Mouse (Mus musculus) brown adipose tissue, adult 24 weeks (tissue): ENCODE measurements at regions not wholly inside any gene's neighbourhood (a gene's known extent, or its start where the extent isn't known, plus 50 kb on each side); places are given as distances from the start of the nearest gene placed in this dataset.

Experiments
- H3K27ac ChIP-seq: fragments of 200-500 bp; replicated peaks from 2 replicates; pipeline ENCODE4 v1.5.1; 2012; ENCODE audit warnings: low read depth, mild to moderate bottlenecking, low read length
- H3K4me1 ChIP-seq: fragments of 200-500 bp; 2 replicates; pipeline ENCODE4 v1.6.1; 2012; ENCODE audit warnings: low read length, mixed read lengths; ENCODE audit not compliant: control insufficient read depth, insufficient read depth, insufficient read length
- H3K4me3 ChIP-seq: fragments of 200-500 bp; 2 replicates; pipeline ENCODE4 v1.5.1; 2012; ENCODE audit warnings: low read depth, mild to moderate bottlenecking, low read length, moderate library complexity; ENCODE audit not compliant: insufficient read depth

DNA sequence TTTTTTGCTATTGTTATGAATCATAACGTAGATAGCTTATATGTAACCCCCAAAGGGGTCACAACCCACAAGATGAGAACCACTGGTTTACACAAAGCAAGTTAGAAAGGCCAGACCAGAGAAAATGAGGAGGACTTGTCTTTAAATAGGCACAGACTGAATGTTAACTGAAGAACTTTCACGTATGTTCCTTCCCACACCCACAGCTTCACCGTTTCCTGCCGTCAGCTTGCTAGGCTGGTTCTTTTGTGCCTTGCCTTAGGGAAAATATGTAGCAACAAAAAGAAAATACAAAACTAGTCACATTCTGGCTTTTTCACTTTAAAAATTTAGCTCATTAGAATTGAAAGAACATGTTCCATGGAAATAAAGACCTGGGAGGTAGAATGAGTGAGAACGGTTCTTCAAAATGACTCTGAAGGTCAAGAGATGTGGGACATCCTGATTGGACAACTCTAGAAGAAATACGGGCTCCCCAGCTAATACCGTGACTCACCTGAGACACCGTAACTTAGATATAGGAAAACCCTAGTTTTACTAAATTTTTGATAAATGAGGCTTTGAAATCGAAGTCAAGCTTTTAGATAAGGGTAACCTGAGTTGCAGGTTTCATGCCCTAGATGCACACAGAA lies 57.2 kb upstream of the Gm47985 start:
- H3K4me1 ChIP-seq, result peaks cover 2% of the 10 kb centered on the region
- H3K27ac ChIP-seq, result no peak overlapping the region
- no peak overlapping the region for H3K4me3 ChIP-seq

DNA sequence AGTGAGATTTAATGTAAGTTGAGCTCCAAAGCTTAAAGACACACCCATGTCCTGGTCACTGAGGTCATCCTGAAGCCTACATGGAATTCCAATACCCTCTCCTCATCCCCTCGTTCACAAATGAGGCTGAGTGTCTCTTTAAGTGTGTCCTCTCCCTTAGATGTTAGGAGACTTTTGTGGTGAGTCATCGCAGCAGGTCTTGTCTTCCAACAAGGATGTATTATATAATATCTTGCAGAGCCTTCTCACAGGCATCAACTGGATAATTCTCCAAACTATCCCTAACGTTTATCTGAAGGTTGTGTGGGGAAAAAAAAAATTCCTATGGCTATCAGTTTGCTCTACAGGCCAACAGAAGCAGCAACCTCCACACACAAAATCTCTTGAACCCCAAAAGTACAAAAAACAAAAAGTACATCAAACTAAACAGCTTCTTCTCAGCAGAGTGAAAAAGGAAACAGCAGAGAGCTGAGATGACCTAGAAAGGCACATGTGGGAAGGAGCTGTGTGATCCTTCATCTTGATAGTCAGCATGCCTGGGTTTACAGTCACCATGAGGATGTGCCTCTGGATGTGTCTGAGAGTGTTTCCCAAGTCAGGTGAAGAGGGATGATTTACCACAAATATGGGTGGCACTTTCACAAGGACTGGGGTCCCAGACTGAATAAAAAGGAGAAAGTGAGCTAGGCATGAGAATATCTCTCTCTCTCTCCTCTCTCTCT lies 56.4 kb upstream of the Gm47985 start:
- Histone ChIP-seq H3K4me1 (peaks cover 2% of the 10 kb centered on the region), H3K4me3 (no peak overlapping the region), H3K27ac (peak overlapping the region; percentile 44)

DNA sequence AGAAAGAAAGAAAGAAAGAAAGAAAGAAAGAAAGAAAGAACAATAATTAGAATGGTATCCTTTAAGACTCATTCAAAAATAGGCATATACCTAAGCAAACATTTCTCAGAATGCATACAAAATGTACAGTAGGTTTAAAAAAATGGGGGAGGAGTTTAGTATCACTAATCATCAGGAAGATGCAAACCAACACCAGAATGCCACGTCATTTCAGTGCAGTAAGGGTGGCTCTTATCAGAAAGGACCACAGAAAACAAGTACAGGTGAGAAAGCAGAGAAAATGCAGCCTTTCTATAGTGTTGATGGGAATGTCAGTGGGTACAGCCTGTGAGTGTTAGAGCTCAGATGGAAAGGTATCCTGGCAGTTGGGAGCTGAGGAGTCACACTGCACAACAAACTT lies 55.6 kb upstream of the Gm47985 start:
- H3K27ac ChIP-seq, result no peak overlapping the region; the same call in 1 of the 2 replicates
- H3K4me1 ChIP-seq, result peaks cover 2% of the 10 kb centered on the region

DNA sequence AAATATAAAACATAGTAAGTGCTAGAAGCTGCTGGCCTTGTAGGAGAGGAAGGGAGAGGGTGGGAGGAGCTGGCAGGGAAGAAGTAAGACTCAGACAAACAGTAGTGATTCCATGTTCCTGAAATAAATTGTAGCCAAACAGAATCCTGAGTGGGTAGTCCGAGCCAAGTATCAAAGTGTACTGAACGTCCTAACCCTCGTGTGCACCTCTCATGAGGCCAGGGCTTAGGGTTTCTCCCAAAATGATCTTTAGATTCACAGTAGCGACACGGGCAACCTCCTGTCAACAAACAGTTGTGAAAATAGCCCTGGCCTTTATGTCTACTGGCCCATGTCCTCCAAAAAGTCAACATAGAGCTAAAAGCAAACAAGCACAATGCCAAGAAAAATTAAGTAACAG lies 54.3 kb upstream of the Gm47985 start:
- H3K4me1 ChIP-seq, result peaks cover 2% of the 10 kb centered on the region
- peak overlapping the region; percentile 90 for H3K27ac ChIP-seq
- H3K4me3 ChIP-seq, result no peak overlapping the region

More for the DNA sequence above, 55.6 kb upstream of the Gm47985 start:
- no peak overlapping the region for H3K4me3 ChIP-seq

DNA sequence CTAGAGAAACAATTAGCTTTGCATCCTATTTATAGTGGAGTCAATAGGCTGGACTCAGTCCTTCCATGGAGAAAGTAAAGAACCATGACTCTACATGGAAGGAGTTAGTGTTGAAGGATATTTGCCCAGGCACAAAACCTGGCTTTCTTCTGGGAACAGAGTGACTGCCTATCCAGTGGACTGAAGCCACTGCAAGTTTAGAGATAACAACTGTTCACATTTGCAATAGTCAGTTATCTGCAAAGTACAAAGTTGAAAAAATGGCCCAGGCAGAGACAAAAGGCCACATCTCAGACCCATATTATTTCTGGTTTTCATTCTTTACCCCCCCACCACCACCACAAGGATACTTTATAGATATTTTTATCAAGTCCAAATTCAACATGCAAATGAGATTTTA lies 53.4 kb upstream of the Gm47985 start:
- peaks cover 2% of the 10 kb centered on the region for H3K4me1 ChIP-seq
- no peak overlapping the region for H3K27ac ChIP-seq
- no peak overlapping the region for H3K4me3 ChIP-seq

DNA sequence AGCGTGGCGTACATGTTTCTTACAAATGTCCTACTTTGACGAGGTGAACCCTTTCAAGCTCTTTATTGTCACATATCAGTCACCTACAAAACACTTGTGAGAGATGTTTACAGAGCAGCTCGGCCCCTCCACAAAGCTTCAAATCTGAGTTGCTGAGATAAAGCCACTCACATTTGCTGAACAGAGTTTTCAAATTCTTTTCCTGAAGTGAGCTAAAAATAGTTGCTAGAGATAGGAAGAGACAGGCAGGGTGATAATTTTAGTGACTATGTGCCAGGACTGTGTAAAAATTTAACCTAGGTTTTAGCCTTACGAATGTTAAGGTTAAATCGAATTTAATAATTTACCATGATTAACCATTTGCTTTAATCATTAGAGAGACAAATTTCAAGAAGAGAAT lies 52.3 kb upstream of the Gm47985 start:
- Histone ChIP-seq H3K4me1 (peaks cover 2% of the 10 kb centered on the region), H3K27ac (no peak overlapping the region), H3K4me3 (no peak overlapping the region)

DNA sequence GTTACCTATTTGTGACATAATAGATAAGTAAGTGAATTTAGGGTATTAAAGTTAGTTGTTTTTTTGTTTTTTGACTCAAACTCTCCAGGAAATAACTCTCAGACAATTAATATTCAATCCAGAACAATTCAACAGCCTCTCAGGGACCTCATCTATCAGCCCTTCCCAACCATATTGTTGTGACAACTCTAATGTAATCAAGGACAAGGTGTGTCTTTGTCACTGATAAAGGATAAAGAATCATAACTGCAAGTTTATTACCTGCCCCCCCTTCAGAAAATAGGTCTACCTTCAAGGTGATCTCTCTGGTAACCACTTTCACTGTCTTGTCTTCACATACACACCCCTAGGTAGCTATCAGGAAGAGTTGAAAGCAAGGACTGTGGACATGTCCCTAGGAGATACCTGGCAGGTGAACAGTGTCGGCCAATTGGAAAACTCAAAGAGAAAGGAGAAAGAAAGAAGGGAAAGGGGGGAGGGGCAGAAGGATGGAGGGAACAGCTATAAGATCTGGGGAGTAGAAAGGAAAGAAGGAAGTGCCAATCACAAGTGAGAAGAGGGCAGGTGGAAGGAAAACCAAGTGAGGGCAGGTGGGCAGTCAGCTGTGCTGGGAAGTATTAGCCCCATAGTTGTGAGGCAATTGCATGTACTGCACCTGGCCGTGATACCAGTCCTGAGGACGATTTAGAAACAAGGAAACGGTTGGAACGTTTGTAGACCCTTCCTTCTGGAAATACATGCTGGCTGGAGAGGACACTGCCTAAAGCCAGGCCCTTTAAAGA lies 51.3 kb upstream of the Gm47985 start:
- H3K4me3 ChIP-seq, result no peak overlapping the region
- H3K27ac ChIP-seq, result no peak overlapping the region
- H3K4me1 ChIP-seq, result peaks cover 2% of the 10 kb centered on the region

DNA sequence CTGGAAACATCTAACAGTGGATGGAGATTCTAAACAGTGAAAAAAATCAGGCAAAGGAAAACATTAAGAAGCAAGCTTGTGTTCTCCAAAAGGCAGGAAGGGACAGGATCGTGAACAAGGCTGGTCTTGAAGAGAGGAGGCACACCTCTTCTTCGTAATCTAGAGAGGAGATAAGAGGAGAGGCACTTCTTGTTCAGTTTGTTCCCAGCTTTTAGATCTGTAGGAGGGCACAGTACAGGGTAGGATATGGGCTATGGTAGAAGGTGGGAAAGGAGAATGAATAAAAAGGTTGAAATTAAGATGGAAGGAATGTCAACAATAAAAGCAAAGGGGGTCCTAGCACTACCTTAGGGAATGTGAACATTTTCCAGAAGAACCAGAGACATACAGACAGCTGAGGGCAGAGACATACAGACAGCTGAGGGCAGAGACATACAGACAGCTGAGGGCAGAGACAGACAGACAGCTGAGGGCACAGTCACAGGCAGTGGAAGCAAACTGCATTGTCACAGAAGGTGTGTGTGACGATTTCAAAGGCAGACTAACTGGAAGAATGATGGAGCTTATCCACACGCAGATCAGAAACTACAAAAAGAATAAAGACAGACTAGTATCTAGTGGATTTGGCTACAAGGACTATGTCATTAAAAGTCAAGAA lies 50.6 kb upstream of the Gm47985 start:
- no peak overlapping the region for H3K27ac ChIP-seq
- peaks cover 2% of the 10 kb centered on the region for H3K4me1 ChIP-seq
- H3K4me3 ChIP-seq, result no peak overlapping the region
